Mouse (Mus musculus) frontal cortex, postnatal 36 days (tissue): ENCODE measurements around the gene Sdk1.
A peak's percentile ranks its signal among the peaks of the same experiment; 100 is the strongest.

Source experiments
- DNase-seq, 2 experiments: peaks; one replicate each; pipeline ENCODE4 v3.0.0; 2022; ENCODE audit warnings: low spot score in 2 of 2

Gene Sdk1

GRCm38 (mm10) chr5:141768761-141769515, 527.6 kb downstream of the Sdk1 start:
- no peak for DNase-seq

DNA sequence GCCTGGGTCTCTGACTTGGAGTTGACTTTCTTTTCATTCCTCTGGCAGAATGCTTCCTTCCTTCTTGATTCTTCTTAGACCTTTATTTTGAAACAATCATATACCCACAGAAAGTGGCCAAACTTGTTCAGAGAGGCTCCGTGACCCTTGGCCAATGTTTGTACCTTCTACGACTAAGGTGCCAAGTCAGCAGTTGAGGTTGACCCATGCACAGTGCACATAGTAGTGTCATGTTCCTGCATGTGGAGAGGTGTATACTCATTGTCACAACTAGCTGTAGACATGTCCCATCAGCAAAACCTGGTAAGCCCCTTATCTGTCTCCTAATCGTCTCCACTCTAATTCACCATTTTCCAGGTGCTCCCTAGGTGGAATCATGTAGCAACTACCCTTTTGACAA, 530.2 kb downstream of the Sdk1 start:
- DNase-seq: no peak

DNA sequence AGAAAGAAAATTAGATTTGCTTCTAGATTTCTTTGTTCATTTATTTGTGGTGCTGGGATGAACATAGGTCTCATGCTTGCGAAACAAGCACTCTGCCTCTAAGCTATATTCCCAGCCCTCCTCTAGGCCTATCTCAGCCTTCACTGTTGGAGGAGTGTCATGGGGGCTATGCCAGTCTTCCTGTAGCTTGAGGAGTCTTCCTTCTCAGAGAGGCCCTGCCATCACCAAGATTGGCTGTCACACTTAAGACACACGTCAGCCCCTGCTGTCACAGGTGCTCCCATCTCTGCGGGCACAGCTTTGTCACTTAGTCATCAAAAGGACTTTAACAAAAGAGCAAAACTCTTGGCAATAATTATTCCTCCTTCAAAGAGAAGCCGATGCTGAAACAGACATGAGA, 536.9 kb downstream of the Sdk1 start:
- peak in 1 of 2 experiments; percentile 3 for DNase-seq

DNA sequence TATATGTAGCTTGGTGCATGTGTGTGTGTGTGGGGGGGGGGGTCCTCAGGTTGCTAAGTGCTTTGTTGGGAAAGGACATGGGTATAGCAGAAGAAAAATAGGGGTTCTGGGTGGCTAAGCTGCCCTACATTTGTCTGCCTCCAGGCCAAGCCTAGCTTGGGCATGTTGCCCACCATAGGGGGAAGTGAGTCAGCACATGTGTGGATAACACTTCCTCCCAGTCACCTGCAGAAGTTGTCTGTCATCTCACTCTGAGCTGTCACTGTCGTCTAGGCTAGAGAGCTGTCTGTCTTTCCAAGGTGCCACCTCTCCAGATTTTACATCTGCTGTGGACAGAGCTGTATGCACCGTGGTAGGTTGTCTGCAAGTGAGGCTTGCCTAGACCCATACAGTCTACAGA, 539.9 kb downstream of the Sdk1 start:
- DNase-seq: no peak

GRCm38 (mm10) chr5:141782330-141782729, 541.0 kb downstream of the Sdk1 start:
- no peak for DNase-seq

- DNase-seq: no peak
Measured at GRCm38 (mm10) chr5:141783516-141783915, 542.2 kb downstream of the Sdk1 start.

GRCm38 (mm10) chr5:141793926-141794325, 552.6 kb downstream of the Sdk1 start:
- DNase-seq: no peak

- DNase-seq: no peak
Measured at GRCm38 (mm10) chr5:141823823-141824330, 582.6 kb downstream of the Sdk1 start.

GRCm38 (mm10) chr5:141824739-141825379, 583.6 kb downstream of the Sdk1 start:
- DNase-seq: no peak

DNA sequence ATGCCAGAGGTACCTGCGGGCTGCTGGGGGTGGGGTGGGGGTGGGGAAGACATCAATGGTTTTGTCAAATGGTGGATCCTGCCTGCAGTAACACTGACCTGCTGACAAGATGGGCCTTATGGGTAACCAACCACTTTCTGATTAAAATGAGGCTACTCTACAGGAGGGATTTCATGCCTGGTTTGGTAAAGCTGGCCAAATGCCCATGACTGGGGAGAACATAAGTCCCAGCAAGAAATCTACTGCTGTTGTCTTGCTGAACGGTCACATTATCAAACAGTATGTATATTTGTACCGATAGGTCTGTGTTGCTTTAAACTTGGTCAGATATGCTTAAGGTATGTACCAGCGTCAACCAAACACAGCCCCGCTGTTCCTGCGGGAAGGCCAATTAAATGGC, 594.3 kb downstream of the Sdk1 start:
- DNase-seq: no peak

- DNase-seq: no peak
Measured at GRCm38 (mm10) chr5:141836892-141837455, 595.7 kb downstream of the Sdk1 start.

GRCm38 (mm10) chr5:141844701-141845100, 603.4 kb downstream of the Sdk1 start:
- no peak for DNase-seq

DNA sequence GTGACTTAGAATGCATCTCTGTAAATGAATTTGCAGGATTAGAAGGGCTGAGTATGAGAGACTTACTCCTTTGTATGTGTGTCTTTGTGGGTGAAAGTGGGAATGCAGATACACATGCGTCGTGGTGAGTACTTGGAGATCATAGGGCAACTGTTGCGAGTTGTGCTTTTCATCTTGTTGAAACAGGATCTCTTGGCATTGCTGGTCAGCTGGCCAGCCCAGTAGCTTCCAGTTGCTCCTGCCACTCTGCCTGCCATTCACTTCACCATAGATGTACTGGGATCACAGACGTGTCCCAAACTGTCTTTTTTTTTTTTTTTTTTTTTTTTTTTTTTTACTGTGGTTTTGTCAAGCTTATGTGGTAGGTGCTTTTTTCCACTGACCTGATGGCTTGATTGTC, 606.4 kb downstream of the Sdk1 start:
- no peak for DNase-seq

DNA sequence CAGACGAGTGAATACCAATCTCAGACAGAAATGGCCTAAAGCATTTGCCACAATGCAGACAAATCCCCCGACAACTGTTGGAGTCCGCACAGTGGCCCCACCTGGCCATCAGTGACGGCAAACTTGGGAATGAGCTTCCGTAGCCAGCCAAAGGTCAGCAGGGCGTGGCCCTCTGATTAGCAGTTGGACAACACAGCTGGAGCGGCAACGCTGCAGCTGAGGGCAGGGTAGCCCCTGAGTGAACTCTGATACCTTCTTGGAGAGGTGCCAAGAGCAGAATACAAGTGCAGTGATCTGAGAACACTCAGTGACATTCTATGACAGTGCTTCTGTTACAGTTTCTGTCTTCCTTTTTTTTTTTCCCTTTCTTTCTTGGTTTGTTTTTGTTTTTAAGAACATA, 610.9 kb downstream of the Sdk1 start:
- no peak for DNase-seq

DNA sequence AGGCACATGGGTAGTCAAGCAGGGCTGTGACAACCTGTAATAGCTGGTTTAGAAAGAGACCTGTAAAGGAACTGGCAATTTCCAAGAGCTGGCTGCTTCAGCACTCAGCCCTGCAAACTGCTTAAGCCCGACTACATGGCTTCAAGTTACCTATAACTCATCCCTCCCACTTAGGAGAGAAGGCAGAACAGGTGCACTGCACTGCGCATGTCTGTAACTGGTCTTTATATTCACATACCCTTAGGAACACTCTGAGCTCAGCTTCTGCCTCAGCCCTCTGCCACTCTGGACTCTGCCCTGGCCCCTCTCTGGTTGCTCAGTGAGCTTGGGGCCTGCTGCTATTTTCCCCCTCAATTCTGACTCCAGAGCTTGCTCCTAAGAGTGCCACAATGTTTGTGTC, 615.2 kb downstream of the Sdk1 start:
- no peak for DNase-seq

DNA sequence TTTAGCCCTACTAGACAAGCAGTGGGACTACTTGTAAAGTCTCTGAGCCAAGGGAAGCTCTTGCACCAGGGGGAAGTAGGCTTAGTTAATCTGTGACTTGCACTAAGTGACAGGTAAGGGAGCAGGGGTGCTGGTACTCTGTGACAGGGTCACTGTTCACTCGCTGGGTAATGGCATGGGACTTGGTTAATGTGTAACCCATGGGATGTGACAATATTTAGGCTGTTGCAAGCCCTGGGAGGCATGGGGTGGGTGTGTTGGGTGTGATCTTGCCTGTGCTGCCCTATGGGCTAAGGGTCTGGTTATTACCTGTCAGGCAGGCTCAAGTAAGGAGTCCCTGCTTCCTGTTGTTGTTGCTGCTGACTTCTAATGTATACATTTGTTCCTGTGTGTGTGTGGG, 616.5 kb downstream of the Sdk1 start:
- DNase-seq: no peak

DNA sequence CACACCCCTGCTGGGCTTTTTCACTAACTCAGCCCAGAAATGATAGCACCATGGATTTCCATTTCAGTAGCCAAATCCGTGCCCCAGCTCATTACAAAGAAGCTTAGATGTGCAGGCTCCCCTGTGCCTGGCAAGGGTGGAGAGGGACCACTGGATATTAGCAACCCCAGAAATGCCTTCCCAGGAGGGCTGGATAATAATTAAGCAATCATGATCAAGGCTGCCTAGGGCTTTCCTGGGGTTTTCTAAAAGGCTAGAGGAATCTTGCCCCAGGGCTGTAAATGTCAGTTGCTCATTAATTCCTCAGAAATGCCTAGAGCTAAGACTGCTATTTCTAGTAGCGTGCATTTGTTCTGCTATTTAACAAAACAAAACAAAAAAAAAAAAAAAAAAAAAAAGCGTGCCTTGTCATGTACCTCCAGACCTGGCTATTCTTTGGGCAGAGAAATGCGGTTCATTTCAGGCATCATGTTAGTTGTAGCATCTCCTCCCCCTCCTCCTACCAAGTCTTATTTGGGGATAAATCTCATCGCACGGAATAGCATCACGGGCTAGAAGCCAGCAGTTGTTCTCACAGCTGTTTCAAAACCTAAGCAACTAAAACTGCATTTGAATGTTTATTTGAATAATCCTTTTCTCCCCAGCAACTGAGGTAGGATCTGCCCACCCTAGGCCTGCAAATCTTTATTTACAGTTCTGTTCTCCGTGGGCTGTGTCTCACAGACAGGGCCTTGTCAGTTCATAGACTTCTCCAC, 617.3 kb downstream of the Sdk1 start:
- peak; percentile 9 to 10 for DNase-seq

GRCm38 (mm10) chr5:141866042-141866441, 624.8 kb downstream of the Sdk1 start:
- no peak for DNase-seq

DNA sequence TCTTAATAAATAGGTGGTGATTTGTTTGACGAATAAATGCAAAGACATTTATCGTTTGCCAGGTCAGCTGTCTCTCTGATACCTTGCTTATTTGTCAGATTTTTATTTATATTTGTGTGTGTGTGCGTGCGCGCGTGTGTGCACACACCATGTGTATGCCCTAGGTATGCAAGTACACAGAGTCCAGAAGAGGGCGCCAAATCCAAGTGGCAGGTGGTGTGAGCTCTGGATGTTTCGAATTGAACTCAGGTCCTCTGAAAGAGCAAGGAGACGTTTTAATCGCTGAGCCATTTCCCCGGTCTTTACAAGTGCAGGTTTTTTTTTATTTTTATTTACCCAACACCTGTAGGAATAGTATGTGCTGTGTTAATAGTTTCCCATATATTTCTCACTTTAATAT, 632.5 kb downstream of the Sdk1 start:
- DNase-seq: no peak

GRCm38 (mm10) chr5:141880661-141881060, 639.4 kb downstream of the Sdk1 start:
- DNase-seq: no peak

- DNase-seq: peak in 1 of 2 experiments; percentile 9
Measured at GRCm38 (mm10) chr5:141884111-141884647, 642.9 kb downstream of the Sdk1 start.

GRCm38 (mm10) chr5:141886006-141886405, 644.7 kb downstream of the Sdk1 start:
- no peak for DNase-seq
